Mouse (Mus musculus): ENCODE measurements around the gene Dnah2. TPM values are rescaled to one million over a fixed set of nuclear protein-coding genes. Genes with fewer than 3 reads are reported as not detected.
"Not testable (repeated sequence)": the region's sequence is repeated elsewhere in the genome, so short reads cannot be mapped to it uniquely, and the experiment has no call there.

The Dnah2 gene
- polyA plus RNA-seq, 1 experiment, result 1.4 TPM

GRCm38 (mm10) chr11:69547071-69547470 is 1.8 kb downstream of the Dnah2 start:
- TF ChIP-seq CTCF (IDR thresholded peaks at IDR 0.05; ENCODE audit: control insufficient read depth, insufficient read depth, low read length) (peak; percentile 34; the same call in 1 of the 2 replicates), POLR2A (IDR thresholded peaks at IDR 0.05; ENCODE audit: borderline replicate concordance, control insufficient read depth, low read depth, low read length) (no peak)
- Histone ChIP-seq H3K4me3 (replicated peaks; ENCODE audit: control insufficient read depth, low read depth, low read length) (no peak overlapping the region), H3K27ac (ENCODE audit: control insufficient read depth, insufficient read depth, low read depth, low read length, poor library complexity) (no peak overlapping the region), H3K4me1 (ENCODE audit: control insufficient read depth, insufficient read depth, low read length) (no peaks in the 10 kb centered on the region; the same call in 1 of the 2 replicates)
- 6% methylated on average over 15 of the region's 15 CpGs for WGBS

- WGBS, result under 1% methylated on average over 44 of the region's 44 CpGs
- TF ChIP-seq CTCF (IDR thresholded peaks at IDR 0.05; ENCODE audit: control insufficient read depth, insufficient read depth, low read length) (peak; percentile 41; the same call in 1 of the 2 replicates), POLR2A (IDR thresholded peaks at IDR 0.05; ENCODE audit: borderline replicate concordance, control insufficient read depth, low read depth, low read length) (no peak)
- no peak overlapping the region for H3K4me3 ChIP-seq (replicated peaks; ENCODE audit: control insufficient read depth, low read depth, low read length)
- H3K27ac ChIP-seq (ENCODE audit: control insufficient read depth, insufficient read depth, low read depth, low read length, poor library complexity), result 0 out of 2 replicates have a peak overlapping the region, but pooled peaks have one; percentile 10
- no peaks in the 10 kb centered on the region; the same call in 1 of the 2 replicates for H3K4me1 ChIP-seq (ENCODE audit: control insufficient read depth, insufficient read depth, low read length)
Observed at GRCm38 (mm10) chr11:69546423-69547053, 2.4 kb downstream of the Dnah2 start.

GRCm38 (mm10) chr11:69545957-69546356 is 3.0 kb downstream of the Dnah2 start:
- 12% methylated on average over 7 of the region's 7 CpGs for WGBS
- no peak for TF ChIP-seq CTCF (IDR thresholded peaks at IDR 0.05; ENCODE audit: control insufficient read depth, insufficient read depth, low read length)
- TF ChIP-seq POLR2A (IDR thresholded peaks at IDR 0.05; ENCODE audit: borderline replicate concordance, control insufficient read depth, low read depth, low read length), result no peak
- H3K4me1 ChIP-seq (ENCODE audit: control insufficient read depth, insufficient read depth, low read length), result no peaks in the 10 kb centered on the region; the same call in 1 of the 2 replicates
- no peak overlapping the region for H3K27ac ChIP-seq (ENCODE audit: control insufficient read depth, insufficient read depth, low read depth, low read length, poor library complexity)
- no peak overlapping the region for H3K4me3 ChIP-seq (replicated peaks; ENCODE audit: control insufficient read depth, low read depth, low read length)

GRCm38 (mm10) chr11:69543598-69543997 is 5.3 kb downstream of the Dnah2 start:
- no peaks in the 10 kb centered on the region; the same call in 1 of the 2 replicates for H3K4me1 ChIP-seq (ENCODE audit: control insufficient read depth, insufficient read depth, low read length)
- 92% methylated on average over 3 of the region's 3 CpGs for WGBS
- H3K27ac ChIP-seq (ENCODE audit: control insufficient read depth, insufficient read depth, low read depth, low read length, poor library complexity), result no peak overlapping the region
- H3K4me3 ChIP-seq (replicated peaks; ENCODE audit: control insufficient read depth, low read depth, low read length), result no peak overlapping the region
- no peak for TF ChIP-seq CTCF (IDR thresholded peaks at IDR 0.05; ENCODE audit: control insufficient read depth, insufficient read depth, low read length)
- no peak for TF ChIP-seq POLR2A (IDR thresholded peaks at IDR 0.05; ENCODE audit: borderline replicate concordance, control insufficient read depth, low read depth, low read length)

DNA sequence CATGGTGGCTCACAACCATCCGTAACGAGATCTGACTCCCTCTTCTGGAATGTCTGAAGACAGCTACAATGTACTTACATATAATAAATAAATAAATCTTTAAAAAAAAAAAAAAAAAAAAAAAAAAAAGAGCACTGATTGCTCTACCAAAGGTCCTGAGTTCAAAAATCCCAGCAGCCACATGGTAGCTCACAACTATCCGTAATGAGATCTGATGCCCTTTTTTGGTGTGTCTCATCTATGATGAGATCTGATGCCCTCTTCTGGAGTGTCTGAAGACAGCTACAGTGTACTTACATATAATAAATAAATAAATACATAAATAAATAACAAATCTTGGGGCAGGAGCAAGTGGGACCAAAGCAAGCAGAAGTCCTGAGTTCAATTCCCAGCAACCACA is 7.2 kb downstream of the Dnah2 start:
- WGBS, result 51% methylated on average over 1 of the region's 3 CpGs
- not testable (repeated sequence) for H3K27ac ChIP-seq (ENCODE audit: control insufficient read depth, insufficient read depth, low read depth, low read length, poor library complexity); H3K4me3 ChIP-seq (replicated peaks; ENCODE audit: control insufficient read depth, low read depth, low read length); H3K4me1 ChIP-seq (ENCODE audit: control insufficient read depth, insufficient read depth, low read length)

GRCm38 (mm10) chr11:69540700-69541099 is 8.2 kb downstream of the Dnah2 start:
- Histone ChIP-seq H3K4me3 (replicated peaks; ENCODE audit: control insufficient read depth, low read depth, low read length) (no peak overlapping the region), H3K27ac (ENCODE audit: control insufficient read depth, insufficient read depth, low read depth, low read length, poor library complexity) (no peak overlapping the region), H3K4me1 (ENCODE audit: control insufficient read depth, insufficient read depth, low read length) (no peaks in the 10 kb centered on the region)
- WGBS, result 82% methylated on average over 2 of the region's 2 CpGs
- TF ChIP-seq CTCF (IDR thresholded peaks at IDR 0.05; ENCODE audit: control insufficient read depth, insufficient read depth, low read length) (no peak), POLR2A (IDR thresholded peaks at IDR 0.05; ENCODE audit: borderline replicate concordance, control insufficient read depth, low read depth, low read length) (no peak)

GRCm38 (mm10) chr11:69534990-69535389 is 13.9 kb downstream of the Dnah2 start:
- 56% methylated on average over 1 of the region's 1 CpGs for WGBS
- TF ChIP-seq CTCF (IDR thresholded peaks at IDR 0.05; ENCODE audit: control insufficient read depth, insufficient read depth, low read length) (no peak), POLR2A (IDR thresholded peaks at IDR 0.05; ENCODE audit: borderline replicate concordance, control insufficient read depth, low read depth, low read length) (no peak)

DNA sequence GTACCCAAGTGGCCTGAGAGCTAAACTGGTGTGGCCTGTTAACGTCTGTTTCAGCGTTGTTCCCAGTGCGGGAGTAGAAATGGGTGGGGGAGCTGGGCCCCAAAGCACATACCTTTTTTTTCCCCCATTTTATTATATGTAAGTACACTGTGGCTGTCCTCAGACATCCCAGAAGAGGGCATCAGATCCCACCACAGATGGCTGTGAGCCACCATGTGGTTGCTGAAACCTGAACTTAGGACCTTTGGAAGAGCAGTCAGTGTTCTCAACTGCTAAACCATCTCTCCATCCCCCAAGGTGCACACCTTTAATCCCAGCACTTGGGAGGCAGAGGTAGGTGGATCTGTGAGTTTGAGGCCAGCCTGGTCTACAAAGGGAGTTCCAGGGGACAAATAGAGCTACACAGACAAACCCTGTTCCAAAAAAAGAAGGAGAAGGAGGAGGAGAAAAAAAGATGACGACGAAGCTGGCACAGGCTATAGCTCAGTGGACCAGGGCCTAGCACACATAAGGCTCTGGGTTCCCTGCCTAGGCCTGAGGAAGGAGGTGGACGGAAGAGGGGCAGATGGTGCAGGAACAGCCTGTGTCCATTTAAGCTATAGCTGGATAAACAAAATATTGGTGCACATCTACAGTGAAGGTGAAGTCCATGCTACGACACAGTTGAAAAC is 16.3 kb downstream of the Dnah2 start:
- Histone ChIP-seq H3K27ac (ENCODE audit: control insufficient read depth, insufficient read depth, low read depth, low read length, poor library complexity) (no peak overlapping the region), H3K4me3 (replicated peaks; ENCODE audit: control insufficient read depth, low read depth, low read length) (no peak overlapping the region), H3K4me1 (ENCODE audit: control insufficient read depth, insufficient read depth, low read length) (no peaks in the 10 kb centered on the region)
- TF ChIP-seq CTCF (IDR thresholded peaks at IDR 0.05; ENCODE audit: control insufficient read depth, insufficient read depth, low read length) (no peak), POLR2A (IDR thresholded peaks at IDR 0.05; ENCODE audit: borderline replicate concordance, control insufficient read depth, low read depth, low read length) (no peak)
- 76% methylated on average over 7 of the region's 7 CpGs for WGBS

More at GRCm38 (mm10) chr11:69534990-69535389, 13.9 kb downstream of the Dnah2 start:
- H3K4me3 ChIP-seq (replicated peaks; ENCODE audit: control insufficient read depth, low read depth, low read length), result no peak overlapping the region
- H3K4me1 ChIP-seq (ENCODE audit: control insufficient read depth, insufficient read depth, low read length), result no peaks in the 10 kb centered on the region
- no peak overlapping the region for H3K27ac ChIP-seq (ENCODE audit: control insufficient read depth, insufficient read depth, low read depth, low read length, poor library complexity)

DNA sequence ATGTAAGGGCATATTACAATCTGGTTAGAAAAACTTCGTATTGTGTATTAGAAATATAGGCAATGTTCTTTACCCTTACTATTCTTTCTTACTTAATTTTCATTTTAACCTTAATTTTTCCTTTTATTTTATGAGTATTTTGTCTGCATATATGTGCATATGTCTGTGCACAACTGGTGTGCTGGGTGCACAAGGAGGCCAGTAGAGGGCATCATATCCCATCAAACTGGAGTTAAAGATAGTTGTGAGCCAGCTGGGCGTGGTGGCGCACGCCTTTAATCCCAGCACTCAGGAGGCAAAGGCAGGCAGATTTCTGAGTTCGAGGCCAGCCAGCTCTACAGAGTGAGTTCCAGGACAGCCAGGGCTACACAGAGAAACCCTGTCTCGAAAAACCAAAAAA is 18.2 kb downstream of the Dnah2 start:
- 83% methylated on average over 6 of the region's 6 CpGs for WGBS
- H3K4me1 ChIP-seq (ENCODE audit: control insufficient read depth, insufficient read depth, low read length); H3K27ac ChIP-seq (ENCODE audit: control insufficient read depth, insufficient read depth, low read depth, low read length, poor library complexity); H3K4me3 ChIP-seq (replicated peaks; ENCODE audit: control insufficient read depth, low read depth, low read length): not testable (repeated sequence)

GRCm38 (mm10) chr11:69530281-69530680 is 18.6 kb downstream of the Dnah2 start:
- not testable (repeated sequence) for H3K4me3 ChIP-seq (replicated peaks; ENCODE audit: control insufficient read depth, low read depth, low read length); H3K27ac ChIP-seq (ENCODE audit: control insufficient read depth, insufficient read depth, low read depth, low read length, poor library complexity); H3K4me1 ChIP-seq (ENCODE audit: control insufficient read depth, insufficient read depth, low read length)
- 85% methylated on average over 3 of the region's 3 CpGs for WGBS
